Mouse (Mus musculus): ENCODE data around the gene Acot6. TPM values are rescaled to one million over a fixed set of nuclear protein-coding genes. Genes with fewer than 3 reads are reported as not detected.

Acot6 gene
- polyA plus RNA-seq, 2 experiments from 2014 or later, result 0.61 to 0.89 TPM

DNA sequence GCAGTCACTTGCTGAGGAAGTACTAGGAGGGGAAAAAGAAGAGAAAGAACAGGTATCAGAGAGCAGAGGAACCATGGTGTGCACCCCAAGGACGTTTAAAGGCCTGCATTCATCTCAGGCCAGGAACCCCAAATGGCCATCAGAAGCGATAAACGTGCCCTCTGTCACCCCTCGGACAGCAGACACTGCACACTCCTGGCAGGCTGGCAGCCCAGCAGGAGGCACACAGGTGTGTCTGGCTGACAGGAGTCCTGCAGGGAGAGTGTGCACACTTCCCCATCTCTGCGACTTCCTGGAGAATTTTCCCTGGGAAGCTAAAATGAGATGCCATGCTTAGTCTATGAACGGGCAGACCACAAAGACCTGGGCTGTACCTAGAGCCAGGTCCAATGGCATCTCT is 53.0 kb downstream of the Acot6 start:
- ATAC-seq, result no peak

- no peak for ATAC-seq
These were observed 54.5 kb downstream of the Acot6 start for GRCm38 (mm10) chr12:84154786-84155522.

DNA sequence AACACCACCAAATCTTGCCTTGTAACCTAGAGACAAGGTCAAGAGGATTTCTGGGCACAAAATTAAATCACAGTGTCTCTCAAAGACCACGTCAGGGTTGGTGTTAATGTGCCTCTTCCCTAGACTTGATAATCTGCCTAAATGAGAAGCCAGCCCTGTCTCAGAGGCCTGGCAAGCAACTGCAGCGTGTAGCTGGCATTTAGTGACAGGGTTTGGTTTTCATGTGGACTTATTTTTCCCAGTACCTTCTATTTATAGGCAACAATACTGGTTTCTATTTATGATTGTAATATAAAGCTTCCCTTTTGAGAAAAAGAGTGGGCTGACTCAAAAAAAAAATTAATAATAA is 55.0 kb downstream of the Acot6 start:
- no peak for ATAC-seq

DNA sequence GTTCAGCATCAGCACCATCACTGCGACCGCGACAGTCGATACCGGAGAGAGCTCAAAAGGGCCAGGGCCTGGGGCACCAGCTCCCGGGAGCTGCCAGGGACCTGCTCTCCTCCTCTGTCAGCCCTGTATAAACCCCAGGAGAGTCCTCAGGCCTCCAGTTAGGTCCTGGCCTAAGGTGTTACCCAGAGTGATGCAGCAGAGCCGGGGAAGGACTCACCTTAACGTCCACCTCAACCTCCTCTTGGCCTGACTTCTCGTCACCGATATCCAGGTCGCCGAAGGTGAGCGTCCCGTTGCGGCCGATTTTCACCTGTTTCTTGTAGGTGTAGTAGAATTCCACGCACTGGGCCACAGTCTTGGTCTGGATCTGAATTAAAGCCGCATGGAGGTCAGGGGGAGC is 55.8 kb downstream of the Acot6 start:
- no peak for ATAC-seq

GRCm38 (mm10) chr12:84158156-84158555 is 57.7 kb downstream of the Acot6 start:
- no peak for ATAC-seq

DNA sequence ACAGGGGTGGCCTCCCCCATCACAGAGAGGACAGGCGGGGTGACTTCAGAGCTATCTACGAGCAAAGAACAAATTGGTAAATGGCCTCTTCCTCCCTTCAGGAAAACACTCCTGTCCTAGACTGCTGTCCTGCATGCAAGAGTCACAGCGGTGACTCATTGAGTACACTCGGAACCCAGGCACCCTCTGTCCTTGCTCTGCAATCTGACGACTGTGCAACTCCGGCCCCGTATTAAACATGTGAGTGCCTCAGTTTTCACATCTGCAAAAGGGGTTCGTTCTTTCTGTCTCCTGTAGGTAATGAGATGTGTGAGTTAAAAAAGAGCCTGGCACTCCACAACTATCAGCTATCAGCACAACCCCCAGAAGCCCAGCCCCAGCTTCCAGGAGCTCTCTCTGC is 60.0 kb downstream of the Acot6 start:
- ATAC-seq, result no peak

Other genes with a start within 250 kb of the Acot6 start
- 10 to 100 TPM; 27.8 to 34.9 TPM for gene Numb, start 178.7 kb upstream of the Acot6 start, polyA plus RNA-seq (2017; shearing (Covaris generic))
- 1 to 10 TPM; 1.2 to 2.0 TPM for gene Riox1, start 150.0 kb upstream of the Acot6 start, polyA plus RNA-seq (2017; shearing (Covaris generic))
- not detected for gene Heatr4, start 115.8 kb upstream of the Acot6 start, polyA plus RNA-seq (2017; shearing (Covaris generic))
- 10 to 100 TPM; 24.2 to 34.4 TPM for gene Acot2, start 112.8 kb upstream of the Acot6 start, polyA plus RNA-seq (2017; shearing (Covaris generic))
- gene Acot1, start 91.2 kb upstream of the Acot6 start, polyA plus RNA-seq (2017; shearing (Covaris generic)), result not detected
- not detected for gene Acot4, start 62.3 kb upstream of the Acot6 start, polyA plus RNA-seq (2017; shearing (Covaris generic))
- gene Gm49366, start 61.7 kb upstream of the Acot6 start, polyA plus RNA-seq (2017; shearing (Covaris generic)), result not detected
- gene Acot3, start 48.5 kb upstream of the Acot6 start, polyA plus RNA-seq (2017; shearing (Covaris generic)), result not detected
- gene Acot5, start 31.3 kb upstream of the Acot6 start, polyA plus RNA-seq (2017; shearing (Covaris generic)), result not detected
- gene Dnal1, start 13.7 kb downstream of the Acot6 start, polyA plus RNA-seq (2017; shearing (Covaris generic)), result under 1 TPM in 1 of 2 experiments, not detected in 1; 0.81 TPM
- gene Pnma1, start 47.8 kb downstream of the Acot6 start, polyA plus RNA-seq (2017; shearing (Covaris generic)), result not detected
- gene Elmsan1, start 118.2 kb downstream of the Acot6 start, polyA plus RNA-seq (2017; shearing (Covaris generic)), result 1 to 10 TPM; 6.8 to 7.1 TPM
- gene Ptgr2, start 184.6 kb downstream of the Acot6 start, polyA plus RNA-seq (2017; shearing (Covaris generic)), result 10 to 100 TPM; 41.0 to 42.5 TPM
- gene Zfp410, start 216.2 kb downstream of the Acot6 start, polyA plus RNA-seq (2017; shearing (Covaris generic)), result 10 to 100 TPM; 41.1 to 54.8 TPM